Mouse (Mus musculus) neural tube, embryonic 15.5 days (tissue): ENCODE measurements around the gene Gm21987. TPM values are rescaled to one million over a fixed set of nuclear protein-coding genes. Genes with fewer than 3 reads are reported as not detected.

Experiments used
- ATAC-seq: fragments of 200-750 bp; cut with Nextera tagmentation; 2 replicates; pipeline ENCODE4 v1.8.0; 2017; ENCODE audit warnings: mild to moderate bottlenecking, moderate TSS enrichment, moderate library complexity; ENCODE audit not compliant: low FRiP score
- H3K27ac ChIP-seq: fragments of 300-500 bp; sonication (generic); replicated peaks from 2 replicates; pipeline ENCODE4 v1.5.1; 2015; ENCODE audit warnings: mild to moderate bottlenecking, inconsistent platforms
- H3K27me3 ChIP-seq: fragments of 300-500 bp; sonication (generic); replicated peaks from 2 replicates; pipeline ENCODE4 v1.6.1; 2015; ENCODE audit warnings: inconsistent platforms
- H3K36me3 ChIP-seq: fragments of 300-500 bp; sonication (generic); 2 replicates; pipeline ENCODE4 v1.6.1; 2015; ENCODE audit warnings: inconsistent platforms
- H3K4me1 ChIP-seq: fragments of 300-500 bp; sonication (generic); 2 replicates; pipeline ENCODE4 v1.6.1; 2015; ENCODE audit warnings: inconsistent platforms
- H3K4me2 ChIP-seq: fragments of 300-500 bp; sonication (generic); 2 replicates; pipeline ENCODE4 v1.6.1; 2015; ENCODE audit warnings: inconsistent platforms, mild to moderate bottlenecking, moderate library complexity
- H3K4me3 ChIP-seq: fragments of 300-500 bp; sonication (generic); replicated peaks from 2 replicates; pipeline ENCODE4 v1.5.1; 2015; ENCODE audit warnings: mild to moderate bottlenecking, inconsistent platforms
- H3K9ac ChIP-seq: fragments of 300-500 bp; sonication (generic); replicated peaks from 2 replicates; pipeline ENCODE4 v1.6.1; 2015; ENCODE audit warnings: mild to moderate bottlenecking, inconsistent platforms
- H3K9me3 ChIP-seq: fragments of 300-500 bp; sonication (generic); replicated peaks from 2 replicates; pipeline ENCODE4 v1.6.1; 2016; ENCODE audit warnings: inconsistent platforms
- WGBS: fragments of 180-500 bp; shearing (Covaris S2); methylation state at CpG from one replicate; pipeline ENCODE4 v1.1.7; 2015; ENCODE audit warnings: mixed read lengths; 5-methylcytosine and 5-hydroxymethylcytosine counted together
- polyA plus RNA-seq: library from polyadenylated mRNA; unstranded; fragments of >200 nt; fragmentation: Nextera tagmentation; extraction: Ambion mirVana; gene quantifications from 2 replicates; pipeline ENCODE4 v1.2.1, GENCODE M21; 2015

Gene Gm21987
- polyA plus RNA-seq, 1 experiment from 2014 or later: not detected

DNA sequence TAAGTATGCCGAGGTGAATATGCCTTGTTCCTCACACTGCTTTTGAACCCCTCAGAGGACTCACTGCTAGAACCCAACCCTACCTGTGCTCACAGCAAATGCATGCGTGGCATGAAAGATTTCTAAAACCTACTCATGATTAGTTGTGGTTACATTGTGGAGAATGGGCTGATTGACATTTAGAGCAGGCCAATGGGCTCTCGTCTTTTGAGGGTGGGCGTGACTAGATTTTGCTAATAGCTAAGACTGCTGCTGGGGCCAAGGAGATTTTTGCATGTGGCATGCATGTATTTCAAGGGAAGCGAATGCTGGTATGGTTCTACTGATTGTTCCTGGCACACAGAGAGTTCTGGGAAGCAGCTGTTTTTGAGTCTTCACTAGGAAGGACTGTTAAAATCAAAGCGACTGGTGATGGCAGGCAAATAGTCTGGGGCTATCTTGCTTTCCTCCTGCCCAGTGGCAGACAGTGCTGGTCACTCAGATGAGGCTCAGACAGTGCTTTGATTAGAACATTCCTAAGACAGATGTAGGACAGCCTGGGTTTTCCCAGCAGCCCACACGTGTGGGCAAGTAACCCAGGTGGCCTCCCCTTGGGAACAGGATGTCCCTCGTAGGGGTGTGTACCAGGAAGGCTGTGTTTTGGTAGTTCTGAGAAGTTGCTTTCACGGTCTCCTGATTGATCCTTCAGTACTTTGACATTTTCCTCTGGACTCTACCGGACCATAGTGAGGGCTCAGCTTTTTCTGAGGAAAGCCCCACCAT, 27.7 kb downstream of the Gm21987 start:
- 88% methylated on average over 10 of the region's 10 CpGs for WGBS
- ATAC-seq: no peak
- no peaks in the 10 kb centered on the region for H3K36me3 ChIP-seq
- 0 out of 2 replicates have a peak overlapping the region, but pooled peaks have one; percentile 3 for H3K4me2 ChIP-seq
- no peak overlapping the region for H3K27ac ChIP-seq
- H3K27me3 ChIP-seq: no peaks in the 10 kb centered on the region
- H3K4me3 ChIP-seq: no peak overlapping the region
- H3K4me1 ChIP-seq: peaks cover 12% of the 10 kb centered on the region
- H3K9ac ChIP-seq: no peak overlapping the region
- no peaks in the 10 kb centered on the region for H3K9me3 ChIP-seq

DNA sequence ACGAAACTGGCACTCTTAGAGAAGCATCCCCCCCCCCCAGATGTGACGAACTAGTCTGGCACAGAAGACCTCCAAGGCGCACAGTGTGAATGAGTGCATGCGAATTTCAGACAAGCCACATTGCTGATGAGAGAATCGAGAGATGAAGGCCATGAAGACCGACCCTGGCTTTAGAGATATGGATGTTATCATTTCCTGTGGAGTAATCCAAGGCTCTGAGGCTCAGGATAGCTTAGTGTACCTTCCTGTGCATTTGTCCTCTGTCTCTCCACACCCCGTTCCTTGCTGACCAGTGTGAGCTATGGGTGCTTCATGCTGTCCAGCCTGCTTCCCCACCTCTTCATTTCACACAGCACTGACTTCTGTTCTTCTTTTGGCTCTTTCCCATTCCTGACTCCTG, 28.3 kb downstream of the Gm21987 start:
- no peaks in the 10 kb centered on the region for H3K36me3 ChIP-seq
- no peak overlapping the region for H3K4me2 ChIP-seq
- H3K27ac ChIP-seq: no peak overlapping the region
- H3K4me3 ChIP-seq: no peak overlapping the region
- 87% methylated on average over 7 of the region's 7 CpGs for WGBS
- H3K9ac ChIP-seq: no peak overlapping the region
- H3K9me3 ChIP-seq: no peaks in the 10 kb centered on the region
- H3K4me1 ChIP-seq: peaks cover 12% of the 10 kb centered on the region
- H3K27me3 ChIP-seq: no peaks in the 10 kb centered on the region
- no peak for ATAC-seq

DNA sequence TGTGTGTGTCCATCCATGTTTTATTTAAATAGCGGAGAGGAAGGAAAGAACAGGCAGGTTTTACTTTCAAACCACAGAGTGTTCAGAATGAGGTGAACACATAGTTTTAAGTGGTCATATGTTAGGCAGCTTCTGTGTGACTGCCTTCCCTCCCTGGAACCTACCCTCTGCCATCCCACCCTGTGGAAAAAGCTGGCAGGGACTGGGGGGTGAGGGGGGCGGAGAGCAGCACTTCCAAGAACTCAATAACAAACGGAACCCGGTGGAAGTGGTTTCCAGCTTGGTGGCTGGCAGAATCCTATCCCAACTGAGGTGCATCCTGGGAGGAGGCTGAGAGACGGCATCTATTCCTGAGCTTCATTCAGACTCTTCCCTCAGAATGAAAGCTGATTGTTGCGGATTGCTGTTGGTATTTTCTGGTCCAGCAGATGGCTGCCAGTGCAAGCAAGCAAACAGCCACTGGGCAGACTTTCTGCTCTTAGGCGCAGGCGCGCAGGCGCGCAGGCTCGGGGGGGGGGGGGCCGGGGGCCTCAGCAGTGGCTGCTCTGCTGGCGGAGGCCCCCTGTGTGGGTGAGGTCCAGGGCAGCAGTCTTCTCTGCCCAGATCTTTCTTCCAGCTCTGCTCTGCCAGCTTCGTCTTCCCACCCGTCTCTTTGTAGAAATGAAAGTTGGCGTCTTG, 29.5 kb downstream of the Gm21987 start:
- Histone ChIP-seq H3K27me3 (no peaks in the 10 kb centered on the region), H3K36me3 (no peaks in the 10 kb centered on the region), H3K4me3 (peak overlapping the region; percentile 22), H3K4me2 (peak overlapping the region; percentile 54), H3K4me1 (peaks cover 12% of the 10 kb centered on the region), H3K9ac (peak overlapping the region; percentile 36; the same call in 1 of the 2 replicates), H3K27ac (peak overlapping the region; percentile 80), H3K9me3 (no peaks in the 10 kb centered on the region)
- ATAC-seq: peak; percentile 90
- WGBS: 19% methylated on average over 17 of the region's 17 CpGs

DNA sequence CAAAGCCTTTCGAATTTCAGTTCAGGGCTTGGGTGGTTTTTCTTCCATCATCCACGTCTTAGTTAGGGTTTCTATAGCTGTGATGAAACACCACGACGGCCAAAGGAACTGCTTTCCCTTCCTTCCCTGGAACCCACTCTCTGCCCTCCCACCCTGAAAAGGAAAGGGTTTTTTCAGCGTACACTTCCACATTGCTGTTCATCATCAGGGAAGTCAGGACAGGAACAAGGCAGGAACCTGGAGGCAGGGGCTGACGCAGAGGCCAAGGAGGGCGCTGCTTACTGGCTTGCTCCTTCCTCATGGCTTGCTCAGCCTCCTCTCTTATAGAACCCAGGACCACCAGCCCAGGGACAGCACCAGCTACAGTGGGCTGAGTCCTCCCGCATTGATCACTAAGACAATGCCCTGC, 30.0 kb downstream of the Gm21987 start:
- Histone ChIP-seq H3K27me3 (no peaks in the 10 kb centered on the region), H3K4me3 (peak overlapping the region; percentile 22), H3K4me2 (peak overlapping the region; percentile 54), H3K27ac (peak overlapping the region; percentile 80), H3K9me3 (no peaks in the 10 kb centered on the region), H3K4me1 (peaks cover 12% of the 10 kb centered on the region), H3K9ac (peak overlapping the region; percentile 36; the same call in 1 of the 2 replicates), H3K36me3 (no peaks in the 10 kb centered on the region)
- peak; percentile 46 for ATAC-seq
- 60% methylated on average over 8 of the region's 8 CpGs for WGBS

DNA sequence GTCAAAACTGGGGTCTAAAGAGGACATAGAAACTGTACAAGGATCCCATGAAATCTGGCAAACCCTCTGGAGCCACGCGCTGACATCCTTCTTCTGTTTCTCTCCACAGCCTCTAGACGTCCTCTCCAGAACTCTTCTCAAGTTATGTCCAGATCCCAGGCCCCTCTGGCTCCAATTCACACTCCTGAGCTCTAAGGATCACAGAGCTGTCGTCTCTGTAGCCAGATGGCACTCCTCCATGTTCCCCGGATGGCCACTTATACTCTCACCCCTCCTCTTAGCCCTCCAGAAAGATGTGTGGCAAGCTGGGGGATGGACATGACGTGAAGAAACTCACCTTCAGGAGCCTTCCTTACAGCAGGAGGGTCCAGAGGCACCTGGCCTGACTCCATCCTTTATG, 30.7 kb downstream of the Gm21987 start:
- Histone ChIP-seq H3K4me2 (no peak overlapping the region), H3K4me1 (peaks cover 12% of the 10 kb centered on the region), H3K4me3 (no peak overlapping the region), H3K27ac (no peak overlapping the region), H3K27me3 (no peaks in the 10 kb centered on the region), H3K36me3 (no peaks in the 10 kb centered on the region), H3K9me3 (no peaks in the 10 kb centered on the region), H3K9ac (no peak overlapping the region)
- ATAC-seq: no peak
- 82% methylated on average over 6 of the region's 6 CpGs for WGBS

DNA sequence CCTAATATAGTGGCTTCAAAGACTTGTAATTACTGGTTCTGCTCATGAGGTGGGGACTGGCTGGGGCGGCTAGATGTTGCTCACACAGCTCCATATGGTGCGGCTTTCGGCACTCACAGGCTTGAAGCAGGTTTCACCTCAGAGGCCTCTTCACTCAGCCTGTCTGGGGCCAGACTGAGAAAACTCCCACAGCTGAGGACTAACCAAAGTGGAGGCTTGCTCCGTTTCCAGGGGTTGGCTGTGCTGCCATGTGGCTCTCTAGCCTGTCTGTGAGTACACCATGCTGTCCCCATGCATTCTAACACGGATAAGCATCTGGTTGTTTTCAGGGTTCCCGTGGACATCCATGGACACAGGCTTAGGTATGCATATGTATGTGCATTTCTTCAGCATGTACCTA, 31.8 kb downstream of the Gm21987 start:
- 78% methylated on average over 6 of the region's 6 CpGs for WGBS
- Histone ChIP-seq H3K27ac (no peak overlapping the region), H3K9ac (no peak overlapping the region), H3K36me3 (no peaks in the 10 kb centered on the region), H3K4me2 (no peak overlapping the region), H3K4me1 (peaks cover 12% of the 10 kb centered on the region), H3K27me3 (no peaks in the 10 kb centered on the region), H3K9me3 (no peaks in the 10 kb centered on the region), H3K4me3 (no peak overlapping the region)
- no peak for ATAC-seq

DNA sequence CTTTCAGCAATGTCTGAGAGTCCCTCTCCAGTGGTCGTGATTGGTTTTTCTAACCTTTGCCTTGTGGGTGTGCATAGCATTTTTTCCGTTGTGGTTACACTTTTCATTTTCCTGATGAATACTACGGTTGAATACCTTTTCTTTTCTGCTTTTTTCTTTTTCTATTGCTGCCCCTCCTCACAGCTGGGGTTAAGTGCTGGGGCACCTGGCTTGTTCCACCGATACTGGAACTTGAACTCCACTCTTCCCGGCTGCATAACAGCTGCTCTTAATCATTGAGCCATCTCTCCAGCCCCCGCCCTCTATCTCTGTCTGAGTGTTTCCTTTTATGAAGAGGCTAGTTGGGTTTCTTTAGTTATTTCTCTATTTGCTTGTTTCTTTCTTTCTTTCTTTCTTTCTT, 32.2 kb downstream of the Gm21987 start:
- Histone ChIP-seq H3K4me2 (no peak overlapping the region), H3K27me3 (no peaks in the 10 kb centered on the region), H3K4me1 (peaks cover 12% of the 10 kb centered on the region), H3K4me3 (no peak overlapping the region), H3K27ac (no peak overlapping the region), H3K9ac (no peak overlapping the region), H3K9me3 (no peaks in the 10 kb centered on the region), H3K36me3 (no peaks in the 10 kb centered on the region)
- ATAC-seq: no peak
- 59% methylated on average over 6 of the region's 6 CpGs for WGBS

DNA sequence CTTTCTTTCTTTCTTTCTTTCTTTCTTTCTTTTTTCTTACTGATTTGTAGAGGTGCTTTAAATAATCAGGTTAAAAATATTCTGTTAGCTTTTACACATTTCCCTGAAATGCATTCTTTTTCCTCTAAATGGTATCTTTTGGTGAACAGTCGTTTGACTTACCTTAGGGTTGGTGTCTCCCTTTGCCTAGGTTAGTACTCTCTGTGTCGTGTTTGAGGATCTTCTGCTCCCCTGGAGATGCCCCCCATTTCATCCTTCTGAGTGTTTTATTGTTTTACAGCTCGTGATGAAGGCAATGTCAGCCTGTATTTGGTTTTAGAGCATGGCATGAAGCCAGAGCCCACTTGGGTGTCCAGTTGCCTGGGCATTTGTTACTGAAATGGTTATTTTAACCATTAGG, 32.7 kb downstream of the Gm21987 start:
- Histone ChIP-seq H3K9me3 (no peaks in the 10 kb centered on the region), H3K4me2 (no peak overlapping the region), H3K9ac (no peak overlapping the region), H3K27me3 (no peaks in the 10 kb centered on the region), H3K36me3 (no peaks in the 10 kb centered on the region), H3K4me1 (peaks cover 12% of the 10 kb centered on the region), H3K27ac (no peak overlapping the region), H3K4me3 (no peak overlapping the region)
- 13% methylated on average over 3 of the region's 3 CpGs for WGBS
- no peak for ATAC-seq

DNA sequence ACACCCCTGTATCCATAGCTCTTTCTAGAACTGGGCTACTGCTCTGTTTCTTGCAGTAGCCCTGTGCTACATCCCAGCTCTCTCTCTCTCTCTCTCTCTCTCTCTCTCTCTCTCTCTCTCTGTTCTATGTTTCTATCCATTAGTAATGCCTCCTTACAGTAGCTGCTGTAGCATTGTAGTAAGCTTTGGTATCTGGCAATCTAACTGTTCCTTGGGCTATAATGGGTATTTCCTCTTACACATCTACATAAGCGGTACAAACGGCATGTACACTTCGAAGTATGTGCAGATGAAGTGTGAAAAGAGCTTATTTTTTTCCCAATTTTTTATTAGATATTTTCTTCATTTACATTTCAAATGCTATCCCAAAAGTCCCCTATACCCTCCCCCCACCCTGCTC, 33.1 kb downstream of the Gm21987 start:
- H3K27ac ChIP-seq: no peak overlapping the region
- no peak overlapping the region for H3K4me3 ChIP-seq
- no peak for ATAC-seq
- 93% methylated on average over 3 of the region's 3 CpGs for WGBS
- no peaks in the 10 kb centered on the region for H3K36me3 ChIP-seq
- peaks cover 12% of the 10 kb centered on the region for H3K4me1 ChIP-seq
- no peaks in the 10 kb centered on the region for H3K27me3 ChIP-seq
- H3K4me2 ChIP-seq: no peak overlapping the region
- no peaks in the 10 kb centered on the region for H3K9me3 ChIP-seq
- H3K9ac ChIP-seq: no peak overlapping the region

DNA sequence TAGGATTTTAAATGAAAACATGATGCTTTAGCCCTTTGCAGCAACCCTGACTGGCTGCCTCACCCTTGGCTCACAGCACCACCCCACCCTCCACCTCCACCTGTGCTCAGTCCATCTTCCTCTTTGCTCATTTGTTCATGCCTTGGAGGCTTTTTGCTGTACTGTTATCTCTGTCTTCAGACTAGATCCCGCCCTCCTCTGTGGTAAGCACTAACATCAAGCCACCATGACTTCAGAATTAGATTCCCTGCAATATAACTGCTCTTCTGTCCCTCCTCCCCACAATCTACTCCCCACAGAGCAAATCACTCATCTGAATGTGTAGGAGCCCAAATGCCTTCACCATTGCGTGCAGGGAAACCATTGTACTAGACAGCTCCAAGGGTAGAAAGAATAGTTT, 36.8 kb downstream of the Gm21987 start:
- no peaks in the 10 kb centered on the region for H3K36me3 ChIP-seq
- no peaks in the 10 kb centered on the region for H3K27me3 ChIP-seq
- no peak for ATAC-seq
- H3K27ac ChIP-seq: no peak overlapping the region
- no peaks in the 10 kb centered on the region for H3K4me1 ChIP-seq
- no peak overlapping the region for H3K9ac ChIP-seq
- H3K4me2 ChIP-seq: no peak overlapping the region
- H3K4me3 ChIP-seq: no peak overlapping the region
- 79% methylated on average over 2 of the region's 2 CpGs for WGBS
- no peaks in the 10 kb centered on the region for H3K9me3 ChIP-seq

DNA sequence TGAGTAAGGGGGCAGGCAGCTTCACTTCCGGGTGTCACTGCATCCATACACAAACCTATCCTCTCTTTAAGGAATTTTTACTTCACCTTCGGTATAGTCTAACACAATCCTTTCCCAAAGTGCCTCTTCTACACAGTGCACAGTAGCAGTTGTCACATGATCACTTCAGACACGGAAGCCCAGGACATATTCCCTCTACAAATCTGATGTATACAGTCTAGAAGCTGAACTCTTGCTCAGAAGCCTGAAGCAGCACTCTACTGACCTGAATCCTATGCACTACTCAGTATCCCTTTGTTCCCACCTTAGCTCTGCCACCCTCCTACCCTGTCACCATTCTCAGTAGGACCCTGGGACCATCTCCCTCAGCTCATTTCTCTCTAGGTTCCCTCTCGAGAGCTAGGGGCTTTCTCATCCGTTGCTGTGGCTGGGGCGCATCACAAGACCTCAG, 38.4 kb downstream of the Gm21987 start:
- Histone ChIP-seq H3K4me2 (no peak overlapping the region), H3K36me3 (no peaks in the 10 kb centered on the region), H3K27ac (no peak overlapping the region), H3K9me3 (no peaks in the 10 kb centered on the region), H3K27me3 (no peaks in the 10 kb centered on the region), H3K4me1 (no peaks in the 10 kb centered on the region), H3K4me3 (no peak overlapping the region), H3K9ac (no peak overlapping the region)
- WGBS: 92% methylated on average over 6 of the region's 6 CpGs
- ATAC-seq: no peak

DNA sequence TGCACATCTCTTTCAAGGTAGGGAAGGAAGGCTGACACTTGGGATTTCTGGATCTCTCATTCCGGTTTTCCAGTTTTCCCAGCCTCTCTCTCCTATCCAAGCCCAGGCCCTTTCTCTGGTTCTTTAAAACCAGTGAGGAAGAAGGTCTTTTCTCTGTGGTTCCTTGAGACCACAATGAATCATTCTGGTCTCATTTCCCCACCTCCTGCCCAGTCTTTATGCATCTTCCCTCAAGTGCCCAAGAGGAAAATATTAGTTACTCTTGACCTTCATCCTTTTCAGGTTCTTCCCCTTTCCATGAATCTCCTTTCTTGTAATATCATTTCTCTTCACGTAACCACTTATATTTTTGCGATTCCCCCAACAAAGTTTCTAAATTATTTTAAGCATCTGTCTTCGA, 38.9 kb downstream of the Gm21987 start:
- 92% methylated on average over 4 of the region's 4 CpGs for WGBS
- no peaks in the 10 kb centered on the region for H3K36me3 ChIP-seq
- no peak for ATAC-seq
- no peaks in the 10 kb centered on the region for H3K9me3 ChIP-seq
- H3K9ac ChIP-seq: no peak overlapping the region
- no peaks in the 10 kb centered on the region for H3K4me1 ChIP-seq
- no peaks in the 10 kb centered on the region for H3K27me3 ChIP-seq
- no peak overlapping the region for H3K4me2 ChIP-seq
- H3K4me3 ChIP-seq: no peak overlapping the region
- H3K27ac ChIP-seq: no peak overlapping the region
